Mouse (Mus musculus) heart, adult 18-20 months (tissue): Measurements from ENCODE around the gene Meis1. TPM values are rescaled to one million over a fixed set of nuclear protein-coding genes. Genes with fewer than 3 reads are reported as not detected.
A peak's percentile ranks its signal among the peaks of the same experiment; 100 is the strongest.

Experiments used
- DNase-seq, 2 experiments: peaks; one replicate each; pipeline ENCODE4 v3.0.0; 2021 to 2022; ENCODE audit warnings: mixed read lengths in 1 of 2
- total RNA-seq, 2 experiments: library from RNA; stranded (reverse); gene quantifications; 2 replicates each; pipeline ENCODE4 v1.2.3; 2021

Gene Meis1
- total RNA-seq, 2 experiments from 2014 or later = 25.0 to 25.2 TPM

- DNase-seq = peak in 1 of 2 experiments; percentile 63
Measured at GRCm38 (mm10) chr11:18876886-18877625, 141.7 kb downstream of the Meis1 start.

GRCm38 (mm10) chr11:18875911-18876885 is 142.6 kb downstream of the Meis1 start:
- DNase-seq = peak in 1 of 2 experiments; percentile 30

- no peak for DNase-seq
Measured at GRCm38 (mm10) chr11:18875001-18875902, 143.5 kb downstream of the Meis1 start.

- DNase-seq = no peak
Measured at GRCm38 (mm10) chr11:18874278-18875000, 144.3 kb downstream of the Meis1 start.

- no peak for DNase-seq
Measured at GRCm38 (mm10) chr11:18873451-18874277, 145.1 kb downstream of the Meis1 start.

- no peak for DNase-seq
Measured at GRCm38 (mm10) chr11:18872793-18873192, 146.0 kb downstream of the Meis1 start.

- no peak for DNase-seq
Measured at GRCm38 (mm10) chr11:18872118-18872751, 146.6 kb downstream of the Meis1 start.

- peak in 1 of 2 experiments; percentile 46 for DNase-seq
Measured at GRCm38 (mm10) chr11:18871170-18872081, 147.4 kb downstream of the Meis1 start.

GRCm38 (mm10) chr11:18870121-18870931 is 148.5 kb downstream of the Meis1 start:
- no peak for DNase-seq

- DNase-seq = no peak
Measured at GRCm38 (mm10) chr11:18869429-18869969, 149.3 kb downstream of the Meis1 start.

GRCm38 (mm10) chr11:18867665-18868064 is 151.1 kb downstream of the Meis1 start:
- DNase-seq = no peak

GRCm38 (mm10) chr11:18866198-18866836 is 152.5 kb downstream of the Meis1 start:
- DNase-seq = no peak

GRCm38 (mm10) chr11:18850772-18851171 is 168.0 kb downstream of the Meis1 start:
- DNase-seq = no peak

GRCm38 (mm10) chr11:18847650-18848049 is 171.1 kb downstream of the Meis1 start:
- no peak for DNase-seq

GRCm38 (mm10) chr11:18846472-18846871 is 172.3 kb downstream of the Meis1 start:
- DNase-seq = no peak

GRCm38 (mm10) chr11:18845900-18846299 is 172.9 kb downstream of the Meis1 start:
- no peak for DNase-seq

- no peak for DNase-seq
Measured at GRCm38 (mm10) chr11:18845466-18845865, 173.3 kb downstream of the Meis1 start.
